15 mouse cellular contexts compared by ENCODE assay signal in the genomic region with DNA sequence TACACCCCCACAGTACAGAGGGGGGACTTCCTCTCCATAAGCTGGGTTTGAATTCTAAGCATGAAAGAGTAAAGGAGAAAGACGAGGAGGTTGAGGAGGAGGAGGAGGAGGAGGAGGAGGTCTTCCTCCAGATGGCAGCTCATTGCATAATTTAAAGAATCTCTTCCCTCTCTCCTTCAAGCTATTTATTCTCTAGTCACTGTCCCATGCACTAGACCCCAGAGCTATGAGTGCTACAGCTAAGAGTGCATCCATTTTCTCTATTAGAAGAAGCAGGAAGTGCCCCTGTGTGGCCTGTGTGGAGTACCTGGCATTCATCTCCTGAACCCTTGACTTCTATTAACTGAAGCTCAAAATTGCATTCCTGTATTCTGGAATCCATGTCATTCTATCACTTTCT.
"Had no signal": no experiment of that assay in that cellular context is flagged by ENCODE, and none has a peak within 500 bp of the region (broad histone marks: within the 10 kb centered on the region; RNA-seq: fewer than 3 reads in every experiment).

No protein-coding gene starts in this region.

- ATAC-seq: midbrain, embryonic 13.5 days; midbrain, embryonic 15.5 days had no signal

- H3K4me2 ChIP-seq: lung, embryonic 14.5 days; midbrain, embryonic 11.5 days; midbrain, embryonic 13.5 days; midbrain, embryonic 15.5 days; neural tube, embryonic 12.5 days; stomach, embryonic 15.5 days had no signal

- H3K27ac ChIP-seq: midbrain, embryonic 13.5 days; midbrain, embryonic 15.5 days; neural tube, embryonic 12.5 days; stomach, embryonic 15.5 days; stomach, postnatal 0 days had no signal

- H3K4me3 ChIP-seq: megakaryocyte, embryonic 14.5 days; midbrain, embryonic 13.5 days; midbrain, embryonic 15.5 days; neural tube, embryonic 12.5 days; stomach, embryonic 15.5 days had no signal

- DNase-seq: lung, adult 18-20 months; lung, embryonic 14.5 days; lung, postnatal 10 days; lung, postnatal 4 days; right cerebral cortex, postnatal 14 days; thymus, adult 2 months; thymus, postnatal 25 days; thymus, postnatal 4 days had no signal

- H3K36me3 ChIP-seq: midbrain, embryonic 13.5 days; midbrain, embryonic 15.5 days; neural tube, embryonic 12.5 days; stomach, embryonic 15.5 days had no signal

- H3K9me3 ChIP-seq: megakaryocyte, embryonic 14.5 days; midbrain, embryonic 13.5 days; midbrain, embryonic 15.5 days; neural tube, embryonic 12.5 days; stomach, embryonic 15.5 days had no signal

- H3K27me3 ChIP-seq: midbrain, embryonic 13.5 days; midbrain, embryonic 15.5 days; neural tube, embryonic 12.5 days; stomach, embryonic 15.5 days had no signal

- H3K4me1 ChIP-seq: midbrain, embryonic 13.5 days; midbrain, embryonic 15.5 days; stomach, embryonic 15.5 days had no signal

- H3K9ac ChIP-seq: lung, embryonic 14.5 days; midbrain, embryonic 13.5 days; midbrain, embryonic 15.5 days; neural tube, embryonic 12.5 days; stomach, embryonic 15.5 days had no signal
